Mouse (Mus musculus) small intestine, adult 2 months (tissue): ENCODE measurements at regions not wholly inside any gene's neighbourhood (a gene's known extent, or its start where the extent isn't known, plus 50 kb on each side); places are given as distances from the start of the nearest gene placed in this dataset.

Experiments
- CTCF ChIP-seq: fragments of 200-500 bp; IDR thresholded peaks from 2 replicates; pipeline ENCODE4 v1.5.1; 2012; ENCODE audit warnings: low read depth, mild to moderate bottlenecking, control low read depth, inconsistent platforms, low read length, moderate library complexity, mixed read lengths; ENCODE audit not compliant: insufficient replicate concordance, insufficient read length; ENCODE audit errors: extremely low read depth
- POLR2A ChIP-seq: fragments of 200-500 bp; IDR thresholded peaks from 2 replicates; pipeline ENCODE4 v1.6.1; 2012; ENCODE audit warnings: low read depth, mild to moderate bottlenecking, control low read depth, inconsistent platforms, low read length, moderate library complexity

- TF ChIP-seq POLR2A: no peak
- TF ChIP-seq CTCF: no peak
Observed at GRCm38 (mm10) chr5:15774567-15774966, 60.5 kb upstream of the Speer4c start.
